ENCODE assay signal across 12 mouse cellular contexts in genomic region chr2:128812761-128813160, GRCm38 (mm10).
"Had no signal": no experiment of that assay in that cellular context is flagged by ENCODE, and none has a peak within 500 bp of the region (broad histone marks: within the 10 kb centered on the region; RNA-seq: fewer than 3 reads in every experiment).

No protein-coding gene starts in this region.

- H3K9me3 ChIP-seq: limb, embryonic 15.5 days; midbrain, embryonic 13.5 days had no signal

- H3K4me1 ChIP-seq: limb, embryonic 15.5 days had no signal

- H3K36me3 ChIP-seq: limb, embryonic 15.5 days; midbrain, embryonic 13.5 days had no signal

- ATAC-seq: intestine, embryonic 16.5 days; midbrain, embryonic 13.5 days had no signal

- H3K27ac ChIP-seq: limb, embryonic 15.5 days; midbrain, embryonic 13.5 days had no signal

- DNase-seq: kidney, adult 8-10 months; kidney, postnatal 25 days; layer of hippocampus, adult 9-11 months; layer of hippocampus, postnatal 36 days; lung, adult 18-20 months; right cerebral cortex, adult 18-20 months; spleen, adult 18-20 months; thymus, adult 2 months; thymus, postnatal 36 days had no signal

- H3K27me3 ChIP-seq: limb, embryonic 15.5 days had no signal

- H3K4me3 ChIP-seq: limb, embryonic 15.5 days; midbrain, embryonic 13.5 days had no signal

- H3K4me2 ChIP-seq: limb, embryonic 15.5 days; midbrain, embryonic 13.5 days had no signal

- H3K9ac ChIP-seq: limb, embryonic 15.5 days; midbrain, embryonic 13.5 days had no signal
